Mouse (Mus musculus) myocyte (in vitro differentiated cells): ENCODE results near the gene Nfil3. TPM values are rescaled to one million over a fixed set of nuclear protein-coding genes. Genes with fewer than 3 reads are reported as not detected.

Experiments
- H3K27me3 ChIP-seq: one replicate; pipeline ENCODE4 v1.6.1; 2011; ENCODE audit not compliant: control insufficient read depth, insufficient read depth, insufficient read length
- H3K36me3 ChIP-seq: one replicate; pipeline ENCODE4 v1.6.1; 2011; ENCODE audit not compliant: control insufficient read depth, insufficient read depth
- H3K4me2 ChIP-seq: one replicate; pipeline ENCODE4 v1.6.1; 2011; ENCODE audit warnings: low read depth, control low read depth
- H3K4me3 ChIP-seq: one replicate; pipeline ENCODE4 v1.5.1; 2011; ENCODE audit warnings: mild to moderate bottlenecking, control low read depth, moderate library complexity
- H3K79me2 ChIP-seq: one replicate; pipeline ENCODE4 v1.6.1; 2011; ENCODE audit not compliant: control insufficient read depth, insufficient read depth
- H3ac ChIP-seq: one replicate; pipeline ENCODE4 v1.6.1; 2011; ENCODE audit not compliant: control insufficient read depth, insufficient read length
- CEBPB ChIP-seq: IDR thresholded peaks from 2 replicates; pipeline ENCODE4 v1.6.1; 2011; ENCODE audit warnings: mild to moderate bottlenecking, moderate library complexity; ENCODE audit not compliant: poor library complexity, insufficient read depth, severe bottlenecking
- E2F4 ChIP-seq: IDR thresholded peaks from one replicate; pipeline ENCODE4 v1.6.1; 2011; ENCODE audit warnings: mild to moderate bottlenecking, control low read depth, moderate library complexity; ENCODE audit not compliant: insufficient read depth
- MAX ChIP-seq: IDR thresholded peaks from one replicate; pipeline ENCODE4 v1.6.1; 2011; ENCODE audit warnings: low read depth, mild to moderate bottlenecking, control low read depth
- MYOD1 ChIP-seq, 3 experiments: IDR thresholded peaks; one replicate each; pipeline ENCODE4 v1.6.1; 2011; ENCODE audit warnings: control low read depth in 2 of 3, low read depth in 2 of 3, mild to moderate bottlenecking in 2 of 3, moderate library complexity in 1 of 3; ENCODE audit not compliant: insufficient read length in 2 of 3, control insufficient read depth in 1 of 3
- MYOG ChIP-seq, 3 experiments: IDR thresholded peaks; one replicate each; pipeline ENCODE4 v1.6.1; 2011; ENCODE audit warnings: control low read depth in 2 of 3, low read depth in 2 of 3, mild to moderate bottlenecking in 2 of 3; ENCODE audit not compliant: insufficient read length in 2 of 3, control insufficient read depth in 1 of 3, insufficient read depth in 1 of 3
- POLR2A ChIP-seq: IDR thresholded peaks from one replicate; pipeline ENCODE4 v1.6.1; 2011; ENCODE audit warnings: low read depth, mild to moderate bottlenecking, control low read depth, moderate library complexity; ENCODE audit not compliant: insufficient read length
- POLR2AphosphoS2 ChIP-seq: IDR thresholded peaks from one replicate; pipeline ENCODE4 v1.6.1; 2011; ENCODE audit warnings: low read depth, control low read depth; ENCODE audit not compliant: insufficient read length
- REST ChIP-seq: IDR thresholded peaks from one replicate; pipeline ENCODE4 v1.6.1; 2011; ENCODE audit warnings: mild to moderate bottlenecking, control low read depth, moderate library complexity; ENCODE audit not compliant: insufficient read depth, insufficient read length
- SRF ChIP-seq: IDR thresholded peaks from one replicate; pipeline ENCODE4 v1.6.1; 2011; ENCODE audit warnings: low read depth; ENCODE audit not compliant: control insufficient read depth, insufficient read length
- TCF12 ChIP-seq: IDR thresholded peaks from one replicate; pipeline ENCODE4 v1.6.1; 2011; ENCODE audit warnings: mild to moderate bottlenecking, control low read depth; ENCODE audit not compliant: poor library complexity, insufficient read depth, severe bottlenecking
- TCF3 ChIP-seq: IDR thresholded peaks from one replicate; pipeline ENCODE4 v1.6.1; 2011; ENCODE audit warnings: low read depth, control low read depth; ENCODE audit not compliant: insufficient read length
- USF1 ChIP-seq: IDR thresholded peaks from one replicate; pipeline ENCODE4 v1.6.1; 2011; ENCODE audit warnings: low read depth, mild to moderate bottlenecking, control low read depth, moderate library complexity
- polyA plus RNA-seq: library from polyadenylated mRNA; unstranded; fragments of >200 nt; fragmentation: generic; extraction: Trizol; gene quantifications from one replicate; pipeline ENCODE4 v1.2.1, GENCODE M21; 2012; ENCODE audit warnings: missing spikeins

Nfil3 gene
- polyA plus RNA-seq, 1 experiment = 60.6 TPM

- no peak for TF ChIP-seq SRF
- TF ChIP-seq TCF12 = no peak
- no peak for TF ChIP-seq MAX
- no peak for TF ChIP-seq USF1
- TF ChIP-seq POLR2A = peak; percentile 47
- no peak for TF ChIP-seq E2F4
- TF ChIP-seq CEBPB = peak; percentile 76
- TF ChIP-seq POLR2AphosphoS2 = peak; percentile 46
- TF ChIP-seq REST = no peak
- no peak for TF ChIP-seq TCF3
- TF ChIP-seq MYOD1 (IDR thresholded peaks at IDR 0.05; ENCODE audit: control insufficient read depth in 1 of 3, insufficient read length in 2 of 3, low read depth in 2 of 3) = no peak
- peak overlapping the region; percentile 95 for H3K4me2 ChIP-seq
- peaks cover 9% of the 10 kb centered on the region for H3K36me3 ChIP-seq
- peaks cover 44% of the 10 kb centered on the region for H3K79me2 ChIP-seq
- no peaks in the 10 kb centered on the region for H3K27me3 ChIP-seq
- H3K4me3 ChIP-seq = peak overlapping the region; percentile 95
- peak overlapping the region; percentile 73 for H3ac ChIP-seq
Measured at GRCm38 (mm10) chr13:52980211-52980950, 492 bp downstream of the Nfil3 start.

- Histone ChIP-seq H3K27me3 (no peaks in the 10 kb centered on the region), H3K4me2 (peak overlapping the region; percentile 95), H3K4me3 (peak overlapping the region; percentile 95), H3K79me2 (peaks cover 53% of the 10 kb centered on the region), H3ac (peak overlapping the region; percentile 73), H3K36me3 (peaks cover 9% of the 10 kb centered on the region)
- no peak for TF ChIP-seq TCF12
- 0 out of 2 replicates have a peak, but pooled peaks have one; percentile 9 for TF ChIP-seq CEBPB
Measured at GRCm38 (mm10) chr13:52979331-52980051, 1.4 kb downstream of the Nfil3 start.

- TF ChIP-seq MYOG (IDR thresholded peaks at IDR 0.05; ENCODE audit: control insufficient read depth in 1 of 3, insufficient read depth in 1 of 3, insufficient read length in 2 of 3, low read depth in 2 of 3) (peak in 2 of 3 experiments; percentile 28 to 69), POLR2A (peak; percentile 88), REST (no peak), POLR2AphosphoS2 (peak; percentile 85), CEBPB (no peak)
- peak overlapping the region; percentile 95 for H3K4me2 ChIP-seq
- peaks cover 63% of the 10 kb centered on the region for H3K79me2 ChIP-seq
- H3K36me3 ChIP-seq = peaks cover 9% of the 10 kb centered on the region
- H3ac ChIP-seq = peak overlapping the region; percentile 85
- H3K27me3 ChIP-seq = no peaks in the 10 kb centered on the region
- peak overlapping the region; percentile 95 for H3K4me3 ChIP-seq
Measured at GRCm38 (mm10) chr13:52978321-52978981, 2.4 kb downstream of the Nfil3 start.

GRCm38 (mm10) chr13:52977757-52978156 lies 3.1 kb downstream of the Nfil3 start:
- Histone ChIP-seq H3K36me3 (peaks cover 9% of the 10 kb centered on the region), H3K27me3 (no peaks in the 10 kb centered on the region), H3K79me2 (peaks cover 70% of the 10 kb centered on the region), H3K4me3 (peak overlapping the region; percentile 95), H3K4me2 (peak overlapping the region; percentile 95), H3ac (peak overlapping the region; percentile 85)
- no peak for TF ChIP-seq TCF3
- TF ChIP-seq MYOD1 (IDR thresholded peaks at IDR 0.05; ENCODE audit: control insufficient read depth in 1 of 3, insufficient read length in 2 of 3, low read depth in 2 of 3) = no peak
- TF ChIP-seq USF1 = no peak

GRCm38 (mm10) chr13:52977221-52977609 lies 3.7 kb downstream of the Nfil3 start:
- Histone ChIP-seq H3K4me2 (peak overlapping the region; percentile 95), H3ac (peak overlapping the region; percentile 85), H3K27me3 (no peaks in the 10 kb centered on the region), H3K4me3 (peak overlapping the region; percentile 95), H3K79me2 (peaks cover 76% of the 10 kb centered on the region), H3K36me3 (peaks cover 9% of the 10 kb centered on the region)
- no peak for TF ChIP-seq USF1
- TF ChIP-seq POLR2A = peak; percentile 6
